Mouse (Mus musculus) central nervous system, embryonic 11.5 days (tissue): ENCODE data around the gene Ndufc1. TPM values are rescaled to one million over a fixed set of nuclear protein-coding genes. Genes with fewer than 3 reads are reported as not detected.

Source experiments
- polyA plus RNA-seq: library from polyadenylated mRNA; depleted of rRNA; stranded (reverse); fragments of >200 nt; gene quantifications from 2 replicates; pipeline ENCODE4 v1.2.3, GENCODE M21; 2012; rRNA removed

Gene Ndufc1
- 138 and 321 TPM in 2 replicates for polyA plus RNA-seq

DNA sequence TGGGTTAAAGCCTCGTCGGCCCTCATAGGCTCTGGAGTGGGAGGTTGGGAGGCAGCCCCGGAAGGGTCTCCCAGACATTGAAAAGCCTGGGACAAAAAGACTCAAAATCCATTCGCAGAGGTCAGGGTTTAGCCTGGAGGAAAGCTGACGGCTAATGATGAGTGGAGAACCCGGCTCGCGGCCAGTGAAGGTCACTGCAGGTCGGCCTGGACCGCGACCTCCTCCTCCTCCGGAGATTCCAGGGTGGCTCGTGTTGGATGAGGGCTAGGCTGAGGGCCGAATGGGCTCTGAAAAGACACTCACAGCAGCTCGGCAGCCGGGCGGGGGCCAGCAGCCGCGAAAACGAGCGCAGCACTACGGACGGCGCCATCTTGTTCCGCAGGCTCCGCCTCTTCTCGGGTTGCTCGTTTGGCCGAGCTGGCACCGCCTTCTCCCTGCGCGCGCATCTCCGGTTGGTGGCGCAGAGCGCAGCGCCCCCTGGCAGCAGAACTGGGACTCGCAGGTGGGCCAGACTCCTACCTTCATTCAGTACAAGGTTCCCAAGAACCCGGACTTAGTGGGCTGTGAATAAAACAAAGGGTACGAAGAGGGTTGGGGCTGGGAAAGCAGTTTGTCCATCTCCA, at the start of gene Ndufc1:
Gene Ndufc1 (minus strand): TSS at position 428 of the 623 bp plus-strand sequence.

DNA sequence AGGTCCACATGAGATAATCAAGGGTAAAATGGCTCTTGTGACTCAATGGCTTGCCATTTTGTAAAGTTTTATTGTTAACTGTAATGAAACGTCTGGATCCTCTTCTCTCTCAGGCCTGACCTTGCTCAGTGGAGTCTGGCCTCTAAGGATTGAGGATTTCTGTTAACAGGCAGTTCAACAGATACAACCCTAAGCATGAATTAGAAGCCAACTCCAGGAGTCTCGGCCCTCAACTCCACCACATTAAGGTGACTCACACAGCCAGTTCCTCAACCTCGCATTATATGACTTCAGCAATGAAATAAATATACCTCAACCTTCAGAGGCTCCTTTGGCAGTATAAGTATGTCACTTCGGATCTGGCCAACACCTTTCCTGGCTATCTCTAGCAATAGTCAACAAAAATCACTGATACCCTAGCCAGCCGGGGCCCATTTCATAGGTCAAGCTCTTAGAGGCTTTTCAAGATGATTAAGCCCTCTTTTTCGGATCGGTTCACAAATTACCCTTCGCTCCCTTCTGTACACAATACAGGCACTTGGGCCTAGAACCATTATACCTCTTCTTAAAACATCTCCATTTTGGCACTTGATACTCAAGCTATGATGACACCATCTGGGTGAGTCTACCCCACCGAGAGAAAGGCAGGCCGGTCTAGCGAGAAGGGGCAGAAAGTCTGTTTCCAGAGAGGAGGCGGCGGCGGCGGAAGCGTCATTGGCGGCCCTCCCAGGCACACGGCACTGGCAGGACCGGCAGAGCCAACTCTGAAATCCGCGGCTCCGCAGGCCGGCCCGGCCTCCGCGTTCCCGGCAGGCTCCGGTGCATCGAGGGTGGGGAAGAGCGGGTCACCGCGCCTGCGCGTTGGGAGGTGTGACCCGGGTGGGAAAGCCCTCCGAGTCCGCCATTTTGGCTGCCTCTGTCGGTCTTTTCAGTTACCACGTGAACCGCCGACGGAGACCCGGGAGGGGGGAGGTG, 6.6 kb upstream of the Ndufc1 start, which contains the start of gene Naa15:
Gene Naa15 (plus strand): TSS at position 51 of the 975 bp plus-strand sequence.

DNA sequence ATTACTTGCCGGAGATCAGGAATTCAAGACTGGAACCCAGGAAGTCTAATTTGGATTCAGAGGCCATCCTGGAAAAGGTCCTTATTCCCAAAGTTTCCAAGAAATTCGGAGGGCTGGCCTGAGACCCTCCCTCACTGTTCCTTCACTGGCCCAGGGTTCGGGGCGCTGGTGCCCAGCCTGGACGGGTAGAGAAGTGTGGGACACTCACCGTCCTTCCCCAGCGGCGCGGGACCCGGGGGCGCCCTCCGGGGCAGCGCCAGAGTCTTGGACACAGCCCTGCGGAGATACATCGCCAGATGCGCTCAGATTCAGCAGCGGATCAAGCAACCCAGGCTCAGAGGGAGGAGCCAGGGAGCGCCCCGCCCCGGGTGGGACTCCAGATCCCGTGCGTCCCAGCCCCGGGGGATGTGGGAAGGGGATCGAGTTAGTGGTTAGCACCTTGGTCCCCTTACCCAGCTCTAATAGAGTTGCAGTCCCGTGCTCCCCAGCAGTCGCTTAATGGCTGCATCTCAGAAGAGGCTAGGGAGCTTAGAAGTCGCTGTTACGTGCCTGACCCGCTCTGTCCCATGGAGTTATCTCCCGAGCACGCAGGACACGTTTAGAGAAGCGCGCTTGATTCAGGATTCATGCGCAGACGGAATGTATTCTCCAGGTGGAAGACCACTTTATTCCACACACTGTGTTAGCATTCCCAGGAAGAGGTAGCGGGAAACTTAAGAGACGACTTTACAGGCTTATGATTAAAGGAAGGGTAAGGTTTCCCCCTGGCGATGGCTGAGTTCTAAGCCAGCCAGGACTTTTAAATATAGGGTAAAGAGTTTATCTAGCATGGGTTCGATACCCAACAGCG, 12.3 kb downstream of the Ndufc1 start, which contains the start of gene Mgarp:
Gene Mgarp (minus strand): TSS at position 520 of the 850 bp plus-strand sequence.

Other genes starting within 250 kb of the Ndufc1 start
- gene Noct, start 184.5 kb downstream of the Ndufc1 start, polyA plus RNA-seq = 10.9 and 14.1 TPM in 2 replicates
- 57.3 and 64.5 TPM in 2 replicates for gene Elf2, start 68.3 kb downstream of the Ndufc1 start, polyA plus RNA-seq
- gene Mgarp, start 12.2 kb downstream of the Ndufc1 start, polyA plus RNA-seq = 6.2 and 11.1 TPM in 2 replicates
- 44.9 and 65.9 TPM in 2 replicates for gene Naa15, start 6.2 kb upstream of the Ndufc1 start, polyA plus RNA-seq
- 8.9 and 11.5 TPM in 2 replicates for gene Rab33b, start 74.9 kb upstream of the Ndufc1 start, polyA plus RNA-seq
- gene Setd7, start 151.9 kb upstream of the Ndufc1 start, polyA plus RNA-seq = 14.5 and 18.9 TPM in 2 replicates